Mouse (Mus musculus): ENCODE data around the gene Gemin5.
"Not testable (repeated sequence)": the region's sequence is repeated elsewhere in the genome, so short reads cannot be mapped to it uniquely, and the experiment has no call there.

Gemin5 gene

DNA sequence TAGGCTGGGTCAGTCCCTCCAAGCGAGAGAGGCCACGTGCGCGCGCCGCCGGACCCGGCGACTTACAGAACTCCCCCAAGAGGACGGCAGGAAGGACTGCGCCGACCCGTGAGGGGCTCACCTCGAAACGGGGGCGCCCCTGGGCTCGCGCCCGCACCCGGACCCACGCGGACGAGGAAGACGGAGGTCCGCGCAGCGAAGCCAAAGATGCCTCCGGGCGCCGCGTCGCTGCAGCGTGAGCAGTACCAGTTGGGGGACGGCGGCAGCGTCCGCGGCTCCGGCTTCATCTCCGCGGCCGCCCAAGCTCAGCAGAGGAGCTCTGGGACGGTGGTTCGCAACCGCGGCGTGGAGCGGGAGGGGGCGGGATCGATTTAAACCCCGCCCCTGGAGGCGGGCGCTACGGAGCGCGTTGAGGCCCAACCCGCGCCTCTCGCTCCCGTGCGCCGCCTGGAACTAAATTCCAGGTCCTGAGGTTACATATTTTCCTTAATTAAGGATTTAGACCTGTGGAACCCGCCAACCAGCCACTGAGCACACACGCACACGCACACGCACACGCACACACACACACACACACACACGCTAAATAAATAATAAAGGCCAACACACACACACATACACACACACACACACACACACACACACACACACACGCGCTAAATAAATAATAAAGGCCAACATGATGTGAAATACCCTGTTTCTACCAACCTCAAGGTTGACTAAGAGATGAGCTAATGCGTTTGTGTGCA is at the start of gene Gemin5:
Gemin5 (minus strand) TSS at position 373 of the 749 bp plus-strand sequence.
- peak; percentile 42 for DNase-seq (ENCODE audit: low read depth)

DNA sequence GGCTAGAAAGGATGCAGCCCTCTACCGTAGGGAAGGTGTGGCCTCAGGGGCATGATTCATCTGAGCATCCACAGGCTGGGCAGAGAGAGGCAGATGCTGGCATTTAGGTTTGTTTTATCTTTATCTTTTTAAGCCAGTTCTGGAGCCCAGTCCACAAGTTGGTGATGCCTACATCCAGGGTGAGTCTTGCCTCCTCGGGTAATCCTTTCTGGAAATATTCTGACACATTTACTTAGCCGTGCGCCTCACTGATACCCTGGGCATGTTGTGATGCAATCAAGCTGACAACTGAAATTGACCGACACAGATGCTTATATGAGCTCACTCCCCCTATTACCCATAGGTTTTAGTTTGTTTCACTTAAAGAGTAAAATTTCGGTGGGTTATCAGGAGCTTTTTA is 48.5 kb upstream of the Gemin5 start:
- DNase-seq (ENCODE audit: low read depth): no peak

GRCm38 (mm10) chr11:58215814-58216213 is 47.5 kb upstream of the Gemin5 start:
- DNase-seq (ENCODE audit: low read depth): no peak

- not testable (repeated sequence) for DNase-seq (ENCODE audit: low read depth)
Measured at GRCm38 (mm10) chr11:58215049-58215430, 46.7 kb upstream of the Gemin5 start.

GRCm38 (mm10) chr11:58214391-58215048 is 46.2 kb upstream of the Gemin5 start:
- peak; percentile 53 for DNase-seq (ENCODE audit: low read depth)

DNA sequence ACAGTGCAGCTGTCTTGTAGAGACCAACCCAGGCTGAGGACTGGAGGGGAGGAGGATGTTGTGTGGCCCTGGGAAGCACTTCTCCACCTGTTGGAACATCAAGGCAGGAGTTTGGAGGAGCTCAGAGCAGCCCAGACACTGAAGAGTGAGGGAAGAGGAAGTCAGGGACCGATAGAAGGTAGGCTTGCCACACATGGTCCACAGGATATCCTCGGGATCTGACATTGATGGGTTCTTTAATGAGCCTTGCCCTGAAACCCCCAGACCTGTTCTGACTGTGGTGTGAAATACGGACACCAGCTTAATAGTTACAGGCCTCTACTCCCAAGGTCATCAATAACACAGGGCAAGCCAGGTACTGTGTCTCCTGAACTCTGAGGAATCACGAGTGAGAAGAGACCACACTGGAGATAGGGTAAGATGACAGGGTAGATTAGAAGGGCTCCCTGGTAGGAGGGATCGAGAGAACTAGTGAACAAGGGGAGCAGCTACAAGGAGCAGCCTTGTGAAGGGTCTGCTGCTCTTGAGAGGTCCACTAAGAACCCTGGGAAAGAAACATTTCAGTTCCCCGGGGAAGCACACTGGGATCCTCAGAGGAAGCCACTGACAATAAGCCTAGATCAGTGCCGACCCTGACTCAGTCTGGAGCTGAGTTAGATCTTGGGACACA is 45.5 kb upstream of the Gemin5 start:
- DNase-seq (ENCODE audit: low read depth): no peak

DNA sequence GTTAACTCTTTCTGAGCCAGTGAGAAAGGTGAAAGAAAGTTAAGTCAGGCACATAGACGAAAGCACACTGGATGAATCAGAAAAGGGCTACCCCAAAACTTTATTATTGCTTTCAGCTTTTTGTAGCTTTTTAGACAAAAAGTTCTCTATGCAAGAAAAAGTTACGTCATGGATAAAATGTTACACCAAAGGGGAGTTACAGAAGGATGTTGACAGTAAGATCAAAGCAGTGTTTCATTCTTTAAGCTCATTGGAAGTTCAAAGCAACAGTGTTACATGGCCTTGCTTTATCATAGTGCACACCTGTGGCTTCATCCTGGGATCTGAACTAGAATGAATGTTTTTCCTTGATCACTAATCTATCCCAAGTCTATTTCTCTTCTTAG is 43.3 kb upstream of the Gemin5 start:
- no peak for DNase-seq (ENCODE audit: low read depth)

- no peak for DNase-seq (ENCODE audit: low read depth)
Measured at GRCm38 (mm10) chr11:58211062-58211681, 42.8 kb upstream of the Gemin5 start.

GRCm38 (mm10) chr11:58210321-58210886 is 42.1 kb upstream of the Gemin5 start:
- DNase-seq (ENCODE audit: low read depth): no peak

DNA sequence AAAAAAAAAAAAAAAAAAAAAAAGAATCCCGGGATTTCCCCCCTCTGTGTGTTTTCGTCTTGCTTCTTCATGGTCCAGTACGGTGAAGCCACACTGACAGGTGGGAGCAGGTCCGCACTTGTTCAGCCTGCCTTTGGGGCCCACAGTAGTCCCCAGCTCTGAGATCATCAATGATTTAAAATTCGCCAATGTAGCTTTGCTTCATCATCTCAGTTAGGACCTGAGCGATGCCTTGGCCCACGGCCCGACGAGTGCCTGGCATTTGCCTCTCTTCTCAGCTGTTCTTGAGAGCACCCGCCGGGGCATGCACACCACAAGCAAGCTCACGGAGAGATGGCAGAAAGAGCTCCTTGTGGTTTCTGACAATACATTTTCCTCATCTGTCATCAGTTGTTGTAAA is 32.7 kb upstream of the Gemin5 start:
- no peak for DNase-seq (ENCODE audit: low read depth)

- DNase-seq (ENCODE audit: low read depth): no peak
Measured at GRCm38 (mm10) chr11:58200226-58200625, 31.9 kb upstream of the Gemin5 start.

- peak; percentile 24 for DNase-seq (ENCODE audit: low read depth)
Measured at GRCm38 (mm10) chr11:58199229-58200037, 31.1 kb upstream of the Gemin5 start, which contains the start of the genes Igtp and Irgm2. TSS of gene Igtp (plus strand) at chr11:58199556. TSS of gene Irgm2 (plus strand) at chr11:58199618.

DNA sequence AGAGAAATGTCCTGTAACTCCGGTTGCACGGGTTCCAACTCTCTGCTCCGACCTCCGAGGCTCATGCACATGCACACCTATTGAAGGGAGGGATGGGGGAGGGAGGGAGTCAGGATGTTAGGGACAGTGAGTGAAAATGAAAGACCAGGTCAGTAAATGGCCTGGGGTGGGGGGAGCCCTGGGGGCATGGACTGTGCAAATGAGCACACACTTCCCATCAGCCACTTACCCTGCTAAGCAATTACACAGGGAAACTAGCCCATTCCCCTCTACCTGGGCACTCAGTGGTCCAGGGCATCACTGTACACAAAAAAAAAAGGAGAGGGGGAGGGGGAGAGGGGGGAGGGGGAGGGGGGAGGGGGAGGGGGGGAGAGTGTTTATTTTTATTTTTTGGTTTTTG is 30.3 kb upstream of the Gemin5 start:
- DNase-seq (ENCODE audit: low read depth): no peak

GRCm38 (mm10) chr11:58193860-58194520 is 25.7 kb upstream of the Gemin5 start:
- DNase-seq (ENCODE audit: low read depth): no peak

GRCm38 (mm10) chr11:58193326-58193725 is 25.0 kb upstream of the Gemin5 start:
- DNase-seq (ENCODE audit: low read depth): no peak

DNA sequence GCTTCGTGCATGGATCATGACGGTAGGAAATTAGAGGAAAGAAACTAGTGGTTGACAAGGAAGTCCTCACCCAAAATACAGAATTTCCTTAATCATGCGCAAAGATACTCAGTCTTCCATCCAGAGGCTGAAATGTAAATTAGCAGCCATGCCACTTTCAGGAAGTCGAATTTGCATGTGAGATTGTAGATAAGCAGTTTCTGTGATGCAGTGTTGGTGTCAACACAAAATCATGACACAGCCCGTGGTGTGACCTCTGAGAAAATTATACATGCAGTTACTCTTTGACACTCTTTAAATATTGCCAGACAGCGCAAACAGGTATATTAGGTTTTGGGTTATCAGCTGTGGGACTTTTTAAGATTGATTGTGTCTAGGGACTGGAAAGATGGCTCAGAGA is 21.3 kb upstream of the Gemin5 start:
- DNase-seq (ENCODE audit: low read depth): no peak

DNA sequence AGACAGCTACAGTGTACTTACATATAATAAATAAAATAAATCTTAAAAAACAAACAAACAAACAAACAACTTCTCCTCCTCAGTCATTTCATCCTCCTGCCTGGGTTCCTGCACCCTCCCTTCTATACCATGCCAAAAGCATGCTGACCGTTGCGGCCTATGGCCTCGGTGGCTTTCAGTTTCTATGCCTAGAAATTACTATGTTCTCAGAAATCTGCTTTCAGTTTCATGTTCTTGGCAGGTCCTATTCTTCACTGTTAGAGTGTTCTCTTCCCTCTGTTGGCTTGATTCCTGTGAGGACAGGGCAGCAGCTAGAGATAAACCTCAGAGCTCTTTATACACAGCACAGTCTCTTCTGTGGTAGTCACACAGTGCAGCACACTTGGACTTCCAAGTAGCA is 15.2 kb upstream of the Gemin5 start:
- no peak for DNase-seq (ENCODE audit: low read depth)

DNA sequence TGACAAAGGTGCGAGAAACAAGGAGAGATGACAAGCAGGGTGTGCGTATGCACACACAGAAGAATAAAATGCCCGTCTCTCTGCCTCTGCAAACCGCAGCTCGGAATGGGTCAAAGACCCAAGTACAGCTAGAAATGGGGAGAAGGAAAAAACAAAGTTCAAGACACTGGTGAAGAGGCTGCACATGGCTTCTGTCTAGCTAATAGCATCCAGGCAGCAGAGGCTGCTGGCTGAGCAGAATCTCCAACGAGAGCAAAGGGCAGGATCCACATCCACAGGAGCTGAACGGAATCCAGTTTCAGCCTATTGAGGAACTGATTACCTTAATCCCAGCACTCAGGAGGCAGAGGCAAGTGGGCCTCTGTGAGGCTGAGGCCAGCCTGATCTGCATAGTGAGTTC is 12.4 kb upstream of the Gemin5 start:
- DNase-seq (ENCODE audit: low read depth): no peak

DNA sequence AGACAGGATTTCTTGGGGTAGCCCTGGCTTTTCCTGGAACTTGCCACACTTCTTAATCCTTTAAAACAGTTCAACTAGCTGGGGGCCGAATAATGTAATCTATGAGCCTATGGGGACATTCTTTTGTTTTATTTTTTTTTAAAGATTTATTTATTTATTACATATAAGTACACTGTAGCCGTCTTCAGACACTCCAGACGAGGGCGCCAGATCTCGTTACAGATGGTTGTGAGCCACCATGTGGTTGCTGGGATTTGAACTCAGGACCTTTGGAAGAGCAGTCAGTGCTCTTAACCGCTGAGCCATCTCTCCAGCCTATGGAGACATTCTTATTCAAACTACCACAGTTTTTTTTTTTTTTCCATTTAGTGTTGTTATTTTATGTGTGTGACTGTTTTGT is 11.6 kb upstream of the Gemin5 start:
- not testable (repeated sequence) for DNase-seq (ENCODE audit: low read depth)

DNA sequence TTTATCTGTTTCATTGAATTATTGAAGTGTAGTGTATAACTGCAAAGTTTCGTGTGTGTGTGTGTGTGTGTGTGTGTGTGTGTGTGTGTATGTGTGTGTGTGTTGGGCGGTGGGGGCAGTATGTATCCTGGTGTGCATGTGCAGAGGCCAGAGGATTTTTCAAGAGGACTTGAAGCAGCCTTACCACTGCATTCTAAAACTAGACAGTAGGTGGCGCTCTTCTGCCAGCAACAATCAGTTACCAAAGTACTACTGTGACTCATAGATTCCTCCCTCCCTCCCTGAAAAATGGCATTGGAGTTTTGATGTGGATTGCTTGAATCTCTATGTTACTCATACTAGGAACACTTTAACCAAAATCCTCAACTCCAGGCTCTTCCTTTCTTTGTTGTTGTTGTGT is 11.2 kb upstream of the Gemin5 start:
- DNase-seq (ENCODE audit: low read depth): peak; percentile 89
